Mouse (Mus musculus): Measurements from ENCODE around the gene Gli3.

Gene Gli3

DNA sequence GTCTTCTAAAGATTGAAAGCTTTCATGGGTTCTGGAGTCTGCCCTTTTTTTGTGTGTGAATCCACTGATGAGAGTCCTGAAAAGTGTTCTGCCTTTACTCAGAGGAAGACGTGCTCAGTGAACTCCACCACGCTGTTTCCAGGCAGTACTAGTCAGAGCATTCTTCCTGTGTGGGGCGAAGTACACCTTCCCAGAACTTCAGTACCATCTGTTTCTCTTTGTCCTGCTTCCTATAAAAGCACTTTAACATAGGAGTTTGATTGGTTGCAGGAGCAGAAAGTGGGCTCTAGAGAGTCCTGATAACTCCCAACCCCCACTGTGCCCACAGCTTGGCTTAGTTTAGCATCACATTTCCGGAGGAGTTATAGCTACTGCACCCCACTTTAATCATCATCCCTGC lies 32.8 kb downstream of the Gli3 start:
- DNase-seq (ENCODE audit: low spot score): no peak

DNA sequence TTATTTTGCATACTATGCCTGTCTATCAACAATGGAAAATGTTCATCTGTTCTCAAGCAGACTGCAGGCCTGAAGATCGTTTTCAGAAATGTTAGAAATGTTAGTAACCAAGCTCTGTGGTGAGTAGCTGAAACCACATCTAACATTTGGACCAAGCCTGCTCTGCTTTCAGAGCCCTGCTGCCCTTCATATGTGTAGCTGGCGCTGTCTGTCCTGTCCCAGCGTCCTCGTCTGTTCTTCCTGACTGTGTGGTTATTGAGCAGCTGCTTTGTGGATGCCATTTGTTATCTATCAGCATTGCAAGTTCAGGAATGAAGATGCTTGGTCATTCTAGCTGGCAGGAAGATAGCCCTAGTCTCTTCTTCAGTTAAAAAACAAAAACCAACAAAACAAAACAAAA lies 35.3 kb downstream of the Gli3 start:
- DNase-seq (ENCODE audit: low spot score): no peak

DNA sequence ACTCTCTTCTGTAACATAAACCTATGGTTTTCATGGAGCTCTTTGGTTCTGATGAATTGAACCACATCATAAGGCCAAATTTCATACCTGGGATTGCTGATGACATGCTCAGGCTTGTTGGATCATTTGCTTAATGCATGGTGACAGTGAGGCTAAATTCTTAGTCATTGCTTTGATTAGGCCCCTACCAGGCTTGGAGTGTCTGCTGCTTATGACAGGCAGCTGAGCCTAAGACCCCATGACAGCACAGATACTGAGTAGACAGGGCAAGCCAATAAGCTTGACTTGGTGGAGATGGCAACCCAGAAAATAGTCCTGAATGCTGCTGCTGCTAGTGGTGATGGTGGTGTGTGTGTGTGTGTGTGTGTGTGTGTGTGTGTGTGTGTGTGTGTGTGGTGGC lies 47.9 kb downstream of the Gli3 start:
- DNase-seq (ENCODE audit: low spot score): no peak

DNA sequence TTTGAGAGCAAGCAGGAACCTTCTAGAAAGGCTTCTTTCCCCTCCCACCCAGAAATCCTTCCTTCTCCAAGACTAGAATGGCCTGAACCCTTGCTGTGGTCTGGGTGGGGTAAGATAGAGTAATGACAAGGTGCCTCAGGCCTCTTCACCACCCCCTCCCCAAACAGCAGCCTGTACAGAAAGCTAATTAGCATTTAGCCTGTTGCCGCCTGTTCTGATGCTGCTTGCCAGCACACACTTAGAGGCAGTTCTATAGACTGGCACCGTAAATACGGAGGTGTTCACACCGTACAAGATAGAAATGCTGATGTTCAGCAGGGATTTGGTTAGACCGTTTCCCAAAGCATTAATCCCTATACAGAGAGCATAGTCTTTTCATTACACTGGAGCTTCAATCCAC lies 50.1 kb downstream of the Gli3 start:
- no peak for DNase-seq (ENCODE audit: low spot score)

- no peak for DNase-seq (ENCODE audit: low spot score)
Observed at GRCm38 (mm10) chr13:15514082-15514481, 51.0 kb downstream of the Gli3 start.

GRCm38 (mm10) chr13:15517048-15517760 lies 54.2 kb downstream of the Gli3 start:
- no peak for DNase-seq (ENCODE audit: low spot score)

DNA sequence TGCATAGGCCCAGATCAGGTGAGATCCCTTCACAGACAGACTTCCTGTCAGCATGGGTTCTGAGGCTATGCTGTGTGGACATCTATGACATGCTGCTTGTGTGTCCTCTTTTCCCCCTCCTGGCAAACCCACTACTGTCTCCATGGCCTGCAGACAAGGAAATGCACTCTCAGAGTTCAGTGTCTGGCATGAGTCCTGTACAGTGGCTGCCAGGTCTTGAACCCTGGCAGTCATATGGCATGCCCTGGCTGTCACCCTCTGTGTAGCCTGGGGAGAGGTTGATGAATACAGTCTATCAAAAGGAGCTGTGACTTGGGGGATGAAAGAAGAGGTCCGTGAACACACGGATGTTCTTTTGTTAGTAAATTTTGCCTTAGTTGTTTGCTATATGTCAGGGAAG lies 57.3 kb downstream of the Gli3 start:
- DNase-seq (ENCODE audit: low spot score): no peak

- no peak for DNase-seq (ENCODE audit: low spot score)
Observed at GRCm38 (mm10) chr13:15522153-15522552, 59.1 kb downstream of the Gli3 start.

GRCm38 (mm10) chr13:15524208-15524607 lies 61.2 kb downstream of the Gli3 start:
- DNase-seq (ENCODE audit: low spot score): no peak

DNA sequence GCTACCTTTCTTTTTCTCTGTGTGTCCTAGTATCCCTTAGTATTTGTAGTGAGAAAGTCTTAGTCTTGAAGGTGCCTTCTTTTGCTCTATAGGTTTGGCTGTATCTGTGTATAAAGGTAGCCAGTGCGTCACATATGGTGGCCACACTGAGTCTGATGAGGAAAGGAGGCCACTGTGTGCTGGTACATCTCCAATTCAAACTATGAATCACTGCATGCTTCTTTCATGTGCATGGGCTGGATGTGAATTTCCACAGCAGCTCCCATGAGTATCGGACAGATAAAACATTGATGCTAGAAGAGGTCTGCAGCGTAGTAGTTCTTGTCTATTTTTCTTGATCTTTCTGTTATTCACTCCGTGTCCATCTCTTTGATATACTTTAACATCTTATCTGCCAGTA lies 63.7 kb downstream of the Gli3 start:
- DNase-seq (ENCODE audit: low spot score): no peak

DNA sequence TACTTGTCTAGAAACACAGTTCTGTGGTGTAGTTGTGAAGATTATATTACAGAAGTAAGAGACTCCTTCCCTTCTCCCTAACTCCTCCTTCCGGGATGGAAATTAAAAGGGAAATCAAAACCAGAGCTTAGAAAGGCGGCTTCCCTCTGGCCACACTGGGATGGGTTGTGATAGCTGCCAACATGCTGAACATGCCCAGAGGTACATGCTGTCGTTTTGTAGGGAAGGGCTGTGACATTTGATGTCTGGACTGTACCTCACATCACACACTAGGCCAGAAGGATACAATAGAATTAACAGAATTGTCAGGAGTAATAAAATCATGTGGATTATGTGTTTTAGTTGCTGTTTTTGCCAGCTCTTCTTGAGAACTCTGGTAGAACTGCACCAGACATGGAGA lies 68.5 kb downstream of the Gli3 start:
- no peak for DNase-seq (ENCODE audit: low spot score)

- DNase-seq (ENCODE audit: low spot score): no peak
Observed at GRCm38 (mm10) chr13:15537206-15537605, 74.2 kb downstream of the Gli3 start.

- no peak for DNase-seq (ENCODE audit: low spot score)
Observed at GRCm38 (mm10) chr13:15537611-15538010, 74.6 kb downstream of the Gli3 start.

DNA sequence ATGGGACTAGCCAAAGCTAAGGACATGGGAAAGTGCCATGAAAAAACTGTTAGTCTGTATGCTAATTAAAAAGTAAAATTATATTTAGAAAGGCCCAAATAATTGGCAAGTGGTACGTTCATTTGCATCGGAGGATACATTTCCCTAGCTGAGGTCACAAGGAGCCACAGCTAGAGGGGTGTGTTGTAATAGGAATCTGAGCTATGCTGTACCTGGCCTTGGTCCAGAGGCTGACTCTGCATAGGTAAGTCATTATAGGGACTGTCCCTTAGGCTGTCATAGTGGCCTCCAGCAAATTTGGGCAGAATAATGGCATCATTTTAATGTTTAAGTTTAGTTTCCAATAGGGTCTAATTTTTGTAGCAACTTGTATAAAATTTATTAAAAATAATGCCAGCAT lies 75.4 kb downstream of the Gli3 start:
- no peak for DNase-seq (ENCODE audit: low spot score)

- no peak for DNase-seq (ENCODE audit: low spot score)
Observed at GRCm38 (mm10) chr13:15542053-15542452, 79.0 kb downstream of the Gli3 start.

- no peak for DNase-seq (ENCODE audit: low spot score)
Observed at GRCm38 (mm10) chr13:15543169-15543887, 80.3 kb downstream of the Gli3 start.

GRCm38 (mm10) chr13:15543888-15544640 lies 81.0 kb downstream of the Gli3 start:
- no peak for DNase-seq (ENCODE audit: low spot score)

DNA sequence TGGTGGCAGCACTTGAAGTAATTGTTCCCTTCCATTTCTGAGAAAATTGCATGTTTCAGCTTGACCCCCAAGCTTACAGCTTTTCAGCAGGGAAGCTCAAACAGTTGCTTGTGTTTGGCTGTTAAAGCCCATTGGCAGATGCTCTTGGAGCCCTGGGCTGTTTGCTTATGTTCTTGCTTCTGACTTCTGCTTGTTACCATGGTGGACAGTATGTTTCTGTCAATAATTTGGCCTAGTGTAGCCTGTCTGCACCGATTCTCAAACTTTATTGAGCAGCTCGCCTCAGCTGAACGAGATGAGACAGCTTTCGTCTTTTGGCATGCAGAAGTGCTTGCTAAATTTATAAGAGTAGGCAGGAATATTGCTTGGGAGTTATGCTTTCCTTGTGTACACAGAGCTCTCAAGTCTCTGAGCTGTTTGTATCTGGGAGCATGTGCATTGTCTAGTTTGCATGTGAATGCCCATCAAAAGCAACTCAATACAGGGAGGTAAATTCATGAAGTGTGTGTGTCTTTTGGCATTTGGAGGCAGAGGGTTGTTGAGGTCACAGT lies 82.4 kb downstream of the Gli3 start:
- no peak for DNase-seq (ENCODE audit: low spot score)

- DNase-seq (ENCODE audit: low spot score): no peak
Observed at GRCm38 (mm10) chr13:15546258-15546657, 83.2 kb downstream of the Gli3 start.

DNA sequence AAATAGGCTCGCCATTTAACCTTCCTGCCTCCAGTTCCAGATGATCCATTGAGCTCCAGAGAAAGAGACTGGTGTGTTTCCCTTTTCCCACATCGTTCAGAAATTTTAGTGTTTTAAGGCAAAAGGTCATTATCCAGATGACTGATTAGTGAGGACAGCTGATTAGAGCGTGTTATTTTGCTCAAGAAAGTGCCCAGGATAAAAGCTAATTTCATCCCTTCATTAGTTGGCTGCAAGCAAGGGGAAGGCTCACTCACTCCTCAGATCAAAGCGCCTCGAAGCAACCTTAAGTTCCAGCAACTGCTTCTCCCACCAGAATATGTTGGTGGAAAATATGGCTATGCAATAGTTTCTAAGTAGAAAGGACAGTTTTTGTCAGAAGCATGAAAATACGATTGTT lies 86.4 kb downstream of the Gli3 start:
- no peak for DNase-seq (ENCODE audit: low spot score)

GRCm38 (mm10) chr13:15550027-15550602 lies 87.1 kb downstream of the Gli3 start:
- DNase-seq (ENCODE audit: low spot score): no peak

- DNase-seq (ENCODE audit: low spot score): no peak
Observed at GRCm38 (mm10) chr13:15550731-15551130, 87.7 kb downstream of the Gli3 start.

All from ovary, postnatal 10 days (tissue).